Mouse (Mus musculus): ENCODE measurements at regions not wholly inside any gene's neighbourhood (a gene's known extent, or its start where the extent isn't known, plus 50 kb on each side); places are given as distances from the start of the nearest gene placed in this dataset.
A peak's percentile ranks its signal among the peaks of the same experiment; 100 is the strongest.

DNA sequence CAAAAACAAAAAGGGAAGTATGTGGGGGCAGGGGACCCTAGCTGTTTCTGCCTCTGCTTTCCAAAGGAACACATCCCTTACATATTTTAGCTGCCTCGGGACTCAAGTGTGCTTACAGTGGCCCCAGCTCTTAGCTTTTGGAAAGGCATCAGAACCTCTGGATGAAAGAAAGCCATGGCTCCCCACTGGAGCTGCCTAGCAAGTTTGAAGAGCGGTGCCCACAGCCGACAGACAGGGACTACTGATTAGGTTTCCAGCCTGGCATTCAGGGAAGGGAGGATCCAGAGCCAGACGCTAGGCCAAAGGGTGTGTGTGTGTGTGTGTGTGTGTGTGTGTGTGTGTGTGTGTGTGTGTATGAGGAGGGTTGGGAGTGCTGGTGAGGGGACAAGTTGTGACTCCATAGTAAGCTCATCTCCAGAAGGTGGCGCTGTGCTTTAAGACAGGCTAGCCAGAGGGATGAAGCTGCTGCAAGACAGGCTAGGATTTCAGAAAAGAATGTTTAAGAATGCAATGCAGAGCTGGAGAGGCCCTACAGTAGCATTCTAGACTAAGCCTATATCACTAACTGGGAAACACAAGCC is 318.9 kb downstream of the Mycn start:
- DNase-seq = peak; percentile 91

DNA sequence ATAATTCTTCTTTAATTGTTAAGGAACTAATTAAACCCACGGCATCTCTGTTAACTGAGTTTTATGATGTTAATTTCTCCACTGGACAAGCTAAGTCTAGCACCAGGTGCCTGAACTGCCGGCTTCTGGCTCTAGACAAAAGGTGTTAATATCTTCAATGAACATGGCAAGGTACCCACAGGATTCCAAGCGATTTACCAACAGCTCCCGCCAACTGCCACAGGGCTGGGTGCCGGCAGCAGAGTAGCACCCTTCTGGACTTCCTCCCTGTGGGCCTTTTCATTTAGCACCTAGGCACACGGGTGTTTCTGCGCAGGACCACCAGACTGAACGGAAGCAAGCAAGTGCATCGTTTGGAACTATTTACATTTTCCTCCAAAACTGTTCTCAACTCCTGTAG is 320.2 kb downstream of the Mycn start:
- DNase-seq = no peak

DNA sequence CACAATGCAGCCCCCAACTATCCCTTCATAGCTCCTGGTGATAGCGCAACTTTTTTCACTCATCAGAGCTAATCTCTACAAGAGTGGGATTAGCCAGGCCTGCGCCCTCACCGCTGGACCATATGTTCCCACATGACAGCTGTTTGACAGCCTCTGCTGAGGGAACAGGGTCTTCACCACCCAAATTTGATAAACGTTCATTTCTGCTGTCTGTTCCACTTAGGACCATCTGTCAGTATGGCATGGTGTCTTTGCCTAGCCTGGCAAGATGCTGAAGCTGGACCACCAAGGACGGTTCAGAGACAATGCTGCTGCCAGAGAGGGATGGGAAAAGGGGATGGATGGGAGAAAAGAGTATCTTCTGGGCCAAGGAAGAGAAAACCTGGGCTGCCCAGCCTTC is 321.4 kb downstream of the Mycn start:
- DNase-seq = no peak

GRCm38 (mm10) chr12:12619431-12619830 is 322.3 kb downstream of the Mycn start:
- no peak for DNase-seq

DNA sequence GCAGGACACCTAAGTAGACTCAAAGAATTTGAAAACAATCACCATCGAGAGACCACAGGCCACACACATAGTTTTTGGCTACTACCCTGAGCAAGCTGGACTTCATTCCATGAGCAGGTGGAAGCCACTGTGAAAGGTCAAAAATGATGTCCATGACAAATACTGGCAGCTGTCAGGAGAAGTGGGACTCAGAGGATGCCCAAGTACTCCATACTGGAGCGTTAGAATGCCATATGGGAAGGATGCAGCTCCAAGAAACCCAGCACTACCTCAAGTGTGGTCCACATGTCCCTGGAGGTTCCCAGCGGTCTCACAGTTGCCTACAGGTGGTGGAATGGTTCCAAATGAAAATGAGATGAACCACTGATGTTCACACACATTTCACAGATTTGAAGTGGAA is 329.2 kb downstream of the Mycn start:
- DNase-seq = no peak

GRCm38 (mm10) chr12:12610861-12611260 is 330.9 kb downstream of the Mycn start:
- no peak for DNase-seq

DNA sequence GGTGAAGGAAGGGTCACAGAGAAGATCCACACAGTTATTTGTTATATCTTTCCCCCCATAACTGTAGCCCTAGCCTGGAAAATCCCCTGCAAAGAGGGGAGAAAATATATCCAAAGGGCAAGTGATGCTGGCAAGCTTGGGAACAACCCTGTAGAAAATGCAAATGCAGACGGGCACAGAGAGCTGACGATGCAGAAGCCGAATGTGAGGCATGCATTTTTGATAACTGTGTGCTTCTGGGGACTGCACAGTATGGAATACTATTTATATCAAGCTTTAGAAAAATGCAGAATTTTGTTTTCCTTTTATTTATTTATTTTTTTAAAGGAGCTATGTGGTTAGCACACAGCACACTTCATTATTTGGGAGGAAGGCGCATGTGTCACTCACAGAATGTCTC is 333.7 kb downstream of the Mycn start:
- no peak for DNase-seq

- DNase-seq = no peak
Measured at GRCm38 (mm10) chr12:12606911-12607310, 334.8 kb downstream of the Mycn start.

- DNase-seq = no peak
Measured at GRCm38 (mm10) chr12:12605495-12605894, 336.2 kb downstream of the Mycn start.

DNA sequence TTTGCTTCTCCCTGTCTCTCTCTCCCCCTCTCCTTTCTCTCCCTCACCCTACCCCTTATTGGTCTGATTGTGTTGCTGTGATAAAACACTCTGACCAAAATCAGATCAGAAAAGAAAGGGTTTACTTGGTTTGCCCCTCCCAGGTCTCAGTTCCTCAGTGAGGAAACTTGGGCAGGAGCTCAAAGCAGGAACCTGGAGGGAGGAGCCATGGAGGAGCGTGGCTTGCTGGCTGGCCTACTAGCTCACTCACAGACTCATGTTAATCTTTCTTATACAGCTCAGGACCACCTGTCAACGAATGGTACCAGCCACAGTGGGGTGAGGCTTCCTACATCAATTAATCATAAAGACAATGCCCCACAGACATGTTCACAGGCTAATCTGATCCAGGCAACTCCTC is 339.4 kb downstream of the Fam49a start:
- no peak for DNase-seq

DNA sequence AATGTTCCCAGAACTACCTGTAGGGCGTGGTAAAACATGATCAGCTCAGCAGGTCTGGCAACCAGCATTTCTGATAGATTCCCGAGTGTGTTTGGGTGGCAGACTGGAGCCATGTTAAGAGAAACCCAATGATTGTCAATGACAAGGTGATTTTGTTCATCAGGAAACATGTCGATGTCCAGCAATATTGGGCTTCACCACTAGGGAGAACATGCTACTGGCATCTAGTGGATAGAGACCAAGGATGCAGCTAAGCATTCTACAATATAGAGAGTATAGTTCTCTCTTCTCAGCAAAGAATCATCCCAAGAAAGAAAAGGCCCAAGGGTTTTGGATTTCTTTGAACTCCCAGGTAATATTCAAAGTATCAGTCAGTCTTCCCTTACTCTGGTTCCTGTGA is 333.5 kb downstream of the Fam49a start:
- DNase-seq = no peak

- DNase-seq = no peak
Measured at GRCm38 (mm10) chr12:12594567-12594966, 332.6 kb downstream of the Fam49a start.

GRCm38 (mm10) chr12:12593343-12593742 is 331.4 kb downstream of the Fam49a start:
- DNase-seq = no peak

DNA sequence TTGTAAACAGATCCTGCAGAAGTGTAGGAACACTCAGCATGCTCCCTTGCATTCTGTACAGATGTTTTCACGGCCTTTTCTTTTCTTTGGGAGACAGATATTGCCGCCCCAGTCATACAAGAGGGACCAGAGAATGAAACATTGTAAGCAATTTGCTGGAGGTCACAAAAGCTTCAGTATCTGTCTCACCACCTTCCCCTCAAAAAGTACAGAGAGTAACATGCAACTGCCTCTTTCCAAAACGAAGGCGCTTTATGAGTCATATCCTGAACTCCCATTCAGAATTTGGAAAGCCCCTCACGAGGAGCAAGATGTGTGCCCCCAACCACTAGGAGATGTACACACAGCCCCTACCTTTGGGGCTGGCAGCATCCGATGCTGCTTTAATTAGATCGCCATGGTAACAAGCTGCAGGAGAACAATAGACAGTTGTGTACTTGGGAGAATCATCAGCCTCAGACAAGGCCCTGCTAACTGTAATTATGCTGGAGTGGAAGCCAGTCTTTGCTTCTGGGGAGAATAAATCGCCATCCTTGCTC is 328.9 kb downstream of the Fam49a start:
- DNase-seq = no peak

GRCm38 (mm10) chr12:12588771-12589370 is 326.9 kb downstream of the Fam49a start:
- DNase-seq = no peak

GRCm38 (mm10) chr12:12586436-12586835 is 324.5 kb downstream of the Fam49a start:
- DNase-seq = no peak

GRCm38 (mm10) chr12:12581271-12582186 is 319.6 kb downstream of the Fam49a start:
- DNase-seq = peak; percentile 15

DNA sequence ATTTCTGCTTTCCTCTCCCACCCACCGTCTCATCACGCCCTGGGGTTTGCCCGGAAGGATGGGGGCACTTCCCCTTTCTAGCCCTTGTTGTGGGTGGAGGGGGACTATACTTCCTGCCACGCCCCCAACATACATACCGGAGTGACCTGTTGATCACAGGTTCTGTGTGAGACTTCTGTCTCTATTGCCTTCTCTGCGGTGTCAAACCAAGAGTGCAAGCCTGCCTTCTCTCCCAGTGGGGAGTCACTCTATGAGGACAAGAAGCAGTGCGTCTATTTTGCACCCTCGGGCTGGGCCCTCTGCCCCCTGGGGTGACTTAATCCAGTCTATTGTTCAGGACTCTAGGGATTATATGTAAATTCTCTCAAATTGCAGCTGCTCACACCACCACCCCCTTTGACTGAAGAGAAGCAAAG is 318.8 kb downstream of the Fam49a start:
- peak; percentile 27 for DNase-seq

GRCm38 (mm10) chr12:12578278-12578677 is 316.3 kb downstream of the Fam49a start:
- DNase-seq = no peak

GRCm38 (mm10) chr12:12570563-12571251 is 308.8 kb downstream of the Fam49a start:
- no peak for DNase-seq

GRCm38 (mm10) chr12:12567734-12568104 is 305.8 kb downstream of the Fam49a start:
- no peak for DNase-seq

DNA sequence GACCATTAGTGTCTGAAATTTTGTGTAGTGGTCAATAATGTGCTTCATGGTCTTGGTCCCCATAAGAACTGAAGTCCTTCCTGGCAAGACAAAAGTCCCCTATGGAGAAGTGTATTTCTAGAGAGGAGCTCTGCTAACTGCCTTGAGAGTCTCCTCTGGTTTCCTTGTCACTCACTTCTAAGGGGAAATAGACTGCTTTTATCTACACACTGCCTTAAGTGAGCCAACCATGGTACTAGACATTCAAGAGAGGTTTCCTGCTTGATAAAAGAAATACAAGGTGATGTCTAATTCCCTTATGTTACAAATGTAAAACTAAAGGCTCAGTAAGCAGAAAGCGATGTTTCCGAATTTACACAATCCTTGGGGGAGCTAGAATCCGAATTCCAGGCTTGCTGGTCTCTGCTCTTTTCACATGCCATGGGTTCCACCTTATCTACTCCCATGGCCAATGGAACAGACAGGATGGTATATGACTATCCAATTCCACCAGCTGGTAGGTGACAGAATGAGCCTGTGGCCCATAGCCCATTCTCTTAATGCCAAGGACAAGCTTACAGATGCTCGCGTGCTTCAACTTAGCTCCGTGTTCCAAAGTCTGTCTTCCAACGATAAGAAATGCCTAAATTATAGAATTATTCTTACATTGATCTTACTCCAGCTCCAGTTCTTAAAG is 305.3 kb downstream of the Fam49a start:
- DNase-seq = no peak
